Mouse (Mus musculus) heart, adult 9 months (tissue): ENCODE measurements around the gene Inka2.

Experiments used
- DNase-seq, 2 experiments: peaks; one replicate each; pipeline ENCODE4 v3.0.0; 2022; ENCODE audit warnings: low spot score in 2 of 2

Gene Inka2

GRCm38 (mm10) chr3:105704031-105705008 is at the start of gene Inka2:
Gene Inka2 (plus strand): TSS chr3:105704599.
- DNase-seq: peak; percentile 88 to 92

- DNase-seq: peak in 1 of 2 experiments; percentile 37
Observed at GRCm38 (mm10) chr3:105655031-105655585, 49.3 kb upstream of the Inka2 start.

- peak; percentile 8 to 12 for DNase-seq
Observed at GRCm38 (mm10) chr3:105660530-105660929, 43.9 kb upstream of the Inka2 start.

GRCm38 (mm10) chr3:105663043-105663442 is 41.4 kb upstream of the Inka2 start:
- DNase-seq: no peak

- no peak for DNase-seq
Observed at GRCm38 (mm10) chr3:105665105-105665765, 39.2 kb upstream of the Inka2 start.

- no peak for DNase-seq
Observed at GRCm38 (mm10) chr3:105666996-105667523, 37.3 kb upstream of the Inka2 start.

GRCm38 (mm10) chr3:105668161-105668560 is 36.2 kb upstream of the Inka2 start:
- DNase-seq: no peak

- DNase-seq: no peak
Observed at GRCm38 (mm10) chr3:105669776-105670175, 34.6 kb upstream of the Inka2 start.

GRCm38 (mm10) chr3:105670801-105671200 is 33.6 kb upstream of the Inka2 start:
- DNase-seq: no peak

- DNase-seq: peak in 1 of 2 experiments; percentile 72
Observed at GRCm38 (mm10) chr3:105674595-105675218, 29.7 kb upstream of the Inka2 start.

GRCm38 (mm10) chr3:105675932-105676331 is 28.5 kb upstream of the Inka2 start:
- DNase-seq: no peak

GRCm38 (mm10) chr3:105680346-105680745 is 24.1 kb upstream of the Inka2 start:
- DNase-seq: no peak

- no peak for DNase-seq
Observed at GRCm38 (mm10) chr3:105686394-105687323, 17.7 kb upstream of the Inka2 start.

- DNase-seq: peak; percentile 96 to 97
Observed at GRCm38 (mm10) chr3:105687324-105688060, 16.9 kb upstream of the Inka2 start, which contains the start of gene Ddx20. Gene Ddx20 (minus strand): TSS chr3:105687574.

GRCm38 (mm10) chr3:105688536-105688935 is 15.9 kb upstream of the Inka2 start:
- no peak for DNase-seq

- no peak for DNase-seq
Observed at GRCm38 (mm10) chr3:105693327-105694080, 10.9 kb upstream of the Inka2 start.

GRCm38 (mm10) chr3:105695476-105696386 is 8.7 kb upstream of the Inka2 start:
- DNase-seq: peak in 1 of 2 experiments; percentile 70
